Mouse (Mus musculus): ENCODE data around the gene Gad1.

DNA sequence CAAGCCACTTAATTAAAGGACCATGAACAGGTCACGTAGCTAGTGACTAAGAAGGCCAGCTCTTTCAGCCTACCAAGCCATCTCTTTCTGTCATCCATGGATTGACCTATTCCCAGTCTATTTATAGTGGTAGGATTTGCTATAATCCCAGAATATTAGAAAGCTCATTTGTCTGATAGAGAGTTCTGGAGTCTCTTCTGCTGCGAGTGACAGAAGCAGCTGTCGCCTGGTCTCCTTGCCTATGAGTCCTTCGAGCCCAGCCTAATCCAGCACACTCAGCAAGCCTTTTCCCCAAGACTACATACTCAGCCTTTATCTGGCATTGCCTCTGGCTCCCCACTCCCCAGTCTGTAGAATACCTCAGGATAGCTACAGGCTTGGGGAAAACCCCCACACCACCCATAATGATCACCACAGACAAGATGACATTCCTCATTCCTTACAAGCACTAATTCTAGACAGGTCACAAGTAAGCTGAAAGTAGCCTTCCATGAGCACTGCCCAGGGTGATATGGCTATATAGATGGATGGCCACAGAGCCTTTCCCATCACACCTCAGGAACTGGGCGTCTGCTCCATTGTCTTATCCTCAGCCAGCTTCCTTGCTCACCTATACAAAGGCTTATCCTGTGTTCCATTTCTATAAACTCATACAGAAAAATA lies 81.3 kb downstream of the Gad1 start:
- TF ChIP-seq CTCF (IDR thresholded peaks at IDR 0.05; ENCODE audit: control insufficient read depth, insufficient read depth, insufficient replicate concordance, low read depth, low read length), result no peak
- no peak for TF ChIP-seq POLR2A (IDR thresholded peaks at IDR 0.05; ENCODE audit: control insufficient read depth, low read depth, low read length)

Measured in testis, adult 2 months (tissue).